Mouse (Mus musculus) spleen, postnatal 36 days (tissue): ENCODE measurements around the gene Anks1b.

Experiments
- DNase-seq, 2 experiments: peaks; one replicate each; pipeline ENCODE4 v3.0.0; 2022; ENCODE audit warnings: low spot score in 2 of 2, mixed read lengths in 1 of 2

Anks1b gene

DNA sequence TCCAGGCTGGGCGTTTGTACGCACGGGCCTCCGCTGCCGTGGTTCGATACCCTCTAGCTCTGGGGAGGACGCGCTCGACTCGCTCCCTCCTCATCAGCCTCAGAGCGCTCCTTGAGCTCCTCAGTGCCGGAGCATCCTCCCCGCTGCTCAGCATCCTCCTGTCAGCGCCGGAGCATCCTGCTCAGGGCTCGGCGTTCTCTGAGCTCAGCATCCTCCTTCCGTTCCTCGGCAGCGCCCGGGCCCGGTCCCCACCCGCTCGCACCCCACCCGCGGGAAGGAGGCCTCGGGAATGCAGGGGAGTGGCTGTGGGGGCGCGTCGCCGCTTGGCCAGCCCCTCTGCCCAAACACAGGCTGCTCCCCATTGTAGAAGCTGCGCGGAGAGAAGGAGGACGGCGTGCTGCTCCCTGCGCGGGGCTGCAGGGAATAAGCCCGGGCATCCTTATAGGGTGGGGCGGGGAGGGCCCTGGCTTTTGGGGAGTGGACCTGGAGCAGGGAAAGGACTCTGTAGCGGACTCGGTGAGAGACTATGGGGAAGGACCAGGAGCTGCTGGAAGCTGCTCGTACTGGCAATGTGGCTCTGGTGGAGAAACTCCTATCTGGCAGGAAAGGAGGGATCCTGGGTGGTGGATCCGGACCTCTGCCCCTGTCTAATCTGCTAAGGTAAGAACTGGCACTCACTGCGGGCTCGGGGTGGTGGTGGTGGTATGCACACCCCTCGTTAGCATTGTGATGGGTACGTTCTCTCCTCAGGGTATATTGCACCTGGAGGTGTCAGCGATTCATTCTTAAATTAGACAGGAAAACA, at the start of gene Anks1b:
Anks1b (plus strand) TSS at position 364 of the 805 bp plus-strand sequence.
- DNase-seq: no peak

DNA sequence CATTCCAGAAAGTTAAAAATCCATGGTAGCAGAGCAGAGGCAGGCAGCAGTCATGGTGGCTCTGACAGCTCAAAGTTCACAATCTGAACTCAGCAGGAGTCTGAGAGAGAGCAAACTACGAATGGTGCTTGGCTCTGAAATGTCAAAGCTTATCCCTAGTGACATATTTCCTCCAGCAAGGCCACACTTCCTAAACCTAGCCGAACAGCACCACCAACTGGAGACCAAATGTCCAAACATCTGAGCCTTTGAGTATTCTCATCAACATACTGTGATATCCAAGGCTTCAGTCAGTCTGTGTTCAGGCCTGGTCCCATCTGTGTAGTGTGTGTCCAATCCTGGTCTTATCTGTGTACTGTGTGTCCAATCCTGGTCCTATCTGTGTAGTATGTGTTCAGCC, 49.4 kb upstream of the Anks1b start:
- DNase-seq: no peak

DNA sequence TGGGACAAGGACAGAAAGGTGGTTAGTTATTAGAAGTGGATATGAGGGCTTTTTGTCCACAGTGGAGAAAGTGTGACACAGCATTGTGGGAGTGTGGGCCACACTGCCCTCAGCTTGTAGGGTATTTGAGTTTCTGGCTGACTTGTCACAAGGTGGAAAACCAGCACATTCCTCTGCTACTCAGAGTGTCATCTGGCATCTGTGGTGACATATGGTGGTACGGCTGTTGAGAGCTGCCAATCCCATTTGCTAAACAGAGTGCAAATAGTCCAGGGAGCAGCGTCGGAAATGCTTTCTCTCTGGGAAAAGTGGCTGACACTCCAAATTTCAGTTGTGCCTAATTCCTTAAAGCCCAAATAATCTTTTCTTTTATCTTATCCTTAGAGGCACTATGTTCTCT, 46.4 kb upstream of the Anks1b start:
- DNase-seq: no peak

DNA sequence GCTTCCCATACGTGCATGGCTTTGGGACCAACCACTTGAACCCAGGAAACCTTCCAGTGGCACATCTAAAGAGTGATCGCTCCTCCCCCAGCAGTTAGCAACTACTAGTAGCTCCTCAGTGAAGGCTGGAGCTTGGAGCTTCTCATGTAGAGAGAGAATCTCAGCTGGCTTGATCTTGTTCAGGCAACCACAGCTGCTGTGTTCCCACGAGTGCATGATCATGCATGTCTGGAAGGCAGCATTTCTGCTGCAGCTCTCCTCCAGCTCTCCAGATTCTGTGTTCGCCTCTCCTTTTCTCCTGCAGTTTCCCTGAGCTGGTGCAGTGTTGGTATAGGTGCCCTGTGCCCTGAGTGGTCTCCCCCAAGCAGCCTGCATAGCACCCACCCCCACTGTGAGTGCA, 41.0 kb upstream of the Anks1b start:
- DNase-seq: no peak

DNA sequence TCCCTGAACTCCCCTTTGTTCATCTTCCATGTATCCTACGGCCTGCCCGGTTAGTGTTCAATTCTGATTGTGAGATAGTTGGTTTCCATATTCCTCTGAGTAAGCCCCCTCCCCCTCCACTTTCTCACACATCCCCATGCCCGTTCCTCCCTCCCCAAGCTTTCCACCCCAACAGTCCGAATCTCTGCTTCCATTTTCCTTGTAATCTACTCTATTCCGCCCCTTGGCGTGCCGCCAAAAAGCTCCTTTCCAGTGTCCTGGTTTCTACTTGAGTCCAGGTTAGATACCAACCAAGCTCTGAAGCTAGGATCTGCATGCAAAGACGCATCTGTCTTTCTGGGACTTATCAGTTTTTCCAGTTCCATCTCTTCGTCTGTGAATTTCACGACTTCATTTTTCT, 40.1 kb upstream of the Anks1b start:
- DNase-seq: no peak

DNA sequence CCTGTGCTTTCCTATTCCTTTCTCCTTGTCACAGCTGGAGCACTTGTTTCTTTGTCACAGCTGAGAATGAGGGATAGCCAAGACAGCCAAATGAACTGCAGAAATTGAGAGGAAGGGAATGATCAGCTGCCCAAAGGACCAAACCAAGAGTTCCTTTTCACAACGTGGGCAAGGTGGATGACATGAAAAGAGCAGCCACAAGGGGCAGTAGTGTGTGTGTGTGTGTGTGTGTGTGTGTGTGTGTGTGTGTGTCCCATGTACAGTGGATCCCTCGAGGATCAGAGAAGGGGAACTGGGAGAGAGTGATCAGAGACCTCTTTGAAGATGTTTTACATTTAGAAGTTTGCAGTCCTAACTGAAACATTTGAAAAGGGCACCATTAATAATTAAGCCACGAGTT, 35.8 kb upstream of the Anks1b start:
- no peak for DNase-seq

DNA sequence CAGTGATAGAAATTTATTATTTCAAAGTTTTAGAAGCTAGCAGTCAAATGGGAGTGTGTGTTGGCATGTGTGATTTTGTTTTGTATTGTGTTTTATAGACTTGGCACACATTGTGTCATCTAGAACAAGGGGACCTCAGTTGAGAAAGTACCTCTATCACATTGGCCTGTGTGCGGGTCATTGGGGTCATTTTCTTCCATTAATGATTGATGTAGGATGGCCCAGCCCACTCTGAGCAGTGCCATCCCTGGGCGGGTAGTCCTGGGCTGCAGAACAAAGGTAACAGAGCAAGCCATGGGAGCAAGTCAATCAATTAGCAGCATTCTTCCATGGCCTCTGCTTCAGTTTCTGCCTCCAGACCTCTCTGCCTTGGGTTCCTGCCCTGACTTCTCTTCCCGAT, 34.5 kb upstream of the Anks1b start:
- DNase-seq: no peak

DNA sequence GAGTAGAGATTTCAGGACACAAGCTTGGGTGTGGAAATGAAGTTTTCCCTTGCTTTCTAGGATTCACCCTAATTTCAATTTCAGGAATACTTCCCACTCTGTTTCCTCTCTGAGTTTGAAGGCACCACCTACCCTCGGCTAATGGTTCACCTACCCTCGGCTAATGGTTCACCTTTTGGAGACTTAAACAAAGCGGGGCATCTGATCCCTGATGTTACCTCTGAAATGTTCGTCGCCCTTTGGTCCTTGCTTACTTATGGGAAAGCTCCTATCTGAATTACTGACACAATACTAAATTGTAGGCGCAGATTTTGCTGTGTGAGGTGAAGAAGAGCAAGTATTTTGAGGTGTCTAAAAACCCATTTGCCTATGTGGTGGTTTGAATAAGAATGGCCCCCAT, 22.4 kb upstream of the Anks1b start:
- no peak for DNase-seq

DNA sequence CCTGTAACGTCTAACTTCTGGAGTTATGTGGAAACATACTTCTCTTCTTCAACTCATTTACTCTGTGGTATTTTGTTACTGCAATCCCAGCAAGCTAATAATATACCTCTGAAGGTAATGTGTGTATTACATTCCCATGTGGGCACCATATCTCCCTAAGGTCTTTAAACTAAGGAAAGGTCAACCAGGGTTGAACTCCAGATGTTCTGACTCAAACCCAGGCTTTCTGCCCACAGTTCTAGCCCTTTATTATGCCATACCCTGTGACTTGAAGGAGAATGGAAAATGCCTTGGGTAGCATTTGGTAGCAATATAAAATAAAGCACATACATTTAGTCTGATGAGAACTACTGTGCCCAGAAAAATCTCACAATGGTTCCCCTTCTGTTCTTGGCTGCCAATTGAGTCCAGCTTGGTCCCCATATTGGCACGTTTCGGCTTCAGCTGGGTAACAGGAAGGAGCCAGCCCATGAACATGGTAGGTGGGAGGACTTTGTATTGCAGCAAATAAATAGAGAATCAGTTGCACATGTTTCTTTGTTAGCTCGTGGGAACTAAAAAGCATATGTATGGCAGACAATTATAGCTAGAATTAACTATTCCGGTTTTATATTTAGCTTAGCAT, 17.9 kb upstream of the Anks1b start:
- no peak for DNase-seq

DNA sequence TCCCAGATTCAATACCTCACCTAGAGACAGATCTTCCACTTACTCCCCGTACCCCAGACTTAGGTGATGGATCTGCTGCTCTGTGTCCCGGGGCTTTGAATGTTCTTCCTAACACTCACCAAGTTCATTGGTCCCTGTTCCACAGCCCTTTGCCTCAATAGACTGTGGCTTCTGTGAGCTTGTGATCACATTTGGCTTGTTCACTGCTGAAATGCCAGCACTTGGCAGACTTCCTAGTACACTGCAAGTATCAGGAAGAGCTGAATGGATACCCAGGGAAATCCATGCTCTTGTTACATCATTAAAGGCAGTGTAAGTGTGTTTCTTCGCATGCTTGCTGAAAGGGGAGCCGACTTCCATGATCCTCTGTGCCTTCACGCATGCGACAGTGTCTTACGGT, 17.0 kb upstream of the Anks1b start:
- DNase-seq: no peak

DNA sequence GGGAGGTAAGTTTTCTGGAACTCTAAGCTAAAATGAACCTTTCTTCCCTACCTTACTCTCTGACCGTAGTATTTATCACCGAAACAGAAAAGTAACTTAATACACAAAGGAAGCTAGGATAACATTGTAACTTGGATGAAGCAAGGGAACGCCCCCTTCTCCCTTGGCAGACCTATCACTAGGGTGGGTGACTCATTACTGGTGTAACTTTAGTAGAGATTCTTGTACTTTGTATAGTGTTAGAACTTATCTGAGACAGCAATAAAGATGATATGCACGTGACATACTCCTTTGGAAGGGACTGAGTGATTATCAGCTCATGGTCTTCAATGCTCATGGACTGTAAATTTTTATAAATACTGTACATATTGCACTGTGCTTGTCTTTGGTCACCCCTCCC, 5.1 kb upstream of the Anks1b start:
- DNase-seq: no peak

DNA sequence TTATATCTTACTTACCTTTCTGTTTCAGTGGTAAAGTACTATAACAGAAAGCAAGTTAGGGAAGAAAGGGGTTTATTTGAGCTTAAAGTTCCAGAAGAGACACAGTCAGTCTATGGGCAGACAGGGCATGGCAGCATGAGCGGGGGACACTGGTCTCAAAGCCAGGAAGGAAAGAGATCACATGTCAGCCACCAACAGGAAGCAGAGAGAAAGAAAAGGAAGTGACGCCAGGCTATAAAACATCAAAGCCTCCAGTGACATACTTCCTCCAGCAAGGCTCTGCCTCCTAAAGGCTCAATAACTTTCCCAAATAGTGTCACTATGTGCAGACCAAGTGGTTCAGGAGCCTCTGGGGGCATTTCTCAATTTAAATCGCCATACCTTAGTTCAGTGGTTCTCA, 4.5 kb upstream of the Anks1b start:
- no peak for DNase-seq

DNA sequence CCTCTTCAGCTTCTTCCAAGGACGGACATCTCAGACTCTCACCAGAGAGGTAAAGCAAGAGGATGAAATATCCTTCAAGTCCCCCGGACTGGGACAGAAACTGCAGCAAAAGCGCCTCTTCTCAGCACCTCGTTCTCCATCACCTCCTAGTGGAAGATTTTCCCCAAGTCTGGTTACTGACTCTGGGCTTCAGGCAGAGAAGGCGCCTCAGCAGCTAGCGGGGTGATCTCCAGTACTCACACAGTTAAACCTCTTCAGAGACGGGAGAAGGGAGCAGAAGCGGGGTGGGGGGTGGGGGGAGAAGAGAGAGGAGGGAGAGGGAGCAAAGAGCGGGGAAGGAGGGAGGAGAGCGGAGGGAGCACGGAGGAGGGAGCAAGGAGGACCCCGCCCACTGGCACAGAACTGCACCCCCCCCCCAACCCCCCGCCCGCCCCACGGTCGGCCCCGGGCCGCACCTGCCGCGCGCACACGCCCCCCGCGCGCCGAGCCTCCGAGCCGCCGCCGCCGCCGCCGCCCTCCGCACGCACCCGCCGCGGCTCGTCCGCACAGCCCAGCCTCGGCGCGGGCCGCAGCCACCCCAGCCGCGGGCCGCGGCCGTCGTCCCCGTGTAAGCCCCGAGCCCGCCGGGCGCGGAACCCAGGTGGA, 686 bp upstream of the Anks1b start:
- no peak for DNase-seq

DNA sequence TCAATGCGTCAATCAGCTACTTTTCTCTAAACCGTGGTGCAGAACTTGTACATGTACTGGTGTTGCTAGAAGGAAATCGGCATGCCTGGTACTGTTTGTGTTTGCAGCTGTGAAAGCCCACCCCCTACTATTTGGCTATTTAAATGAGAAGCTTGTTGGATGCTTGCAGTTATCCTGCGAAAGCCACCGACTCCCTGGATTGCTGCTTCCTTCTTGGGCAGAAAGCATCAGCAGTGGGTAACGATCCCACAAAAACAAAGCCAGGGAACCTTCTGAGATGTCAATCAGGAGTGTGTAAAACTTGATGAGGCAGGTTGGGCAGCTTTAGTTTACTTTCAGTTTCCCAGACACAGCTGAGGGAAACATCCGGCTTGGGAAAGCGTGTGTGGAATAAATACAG, 727 bp downstream of the Anks1b start:
- no peak for DNase-seq

DNA sequence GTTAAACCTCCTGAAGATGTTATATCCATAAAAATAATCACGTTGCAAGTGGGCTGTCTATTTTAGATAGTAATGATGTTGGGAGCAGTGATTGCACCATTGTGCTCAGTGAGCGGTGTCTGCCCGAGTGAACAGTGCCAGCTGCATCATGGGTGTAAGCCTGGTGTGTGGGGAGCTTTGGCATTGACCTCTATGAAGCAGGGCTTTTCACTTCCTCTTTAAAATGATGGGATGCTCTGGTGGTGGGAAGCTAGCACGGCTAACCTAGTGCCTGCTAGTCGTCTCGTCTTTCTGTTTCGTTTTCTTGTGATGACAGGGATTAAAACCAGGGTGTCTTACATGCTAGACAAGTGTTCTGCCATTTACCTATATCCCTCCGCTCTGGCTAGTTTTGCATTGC, 10.3 kb downstream of the Anks1b start:
- DNase-seq: no peak

DNA sequence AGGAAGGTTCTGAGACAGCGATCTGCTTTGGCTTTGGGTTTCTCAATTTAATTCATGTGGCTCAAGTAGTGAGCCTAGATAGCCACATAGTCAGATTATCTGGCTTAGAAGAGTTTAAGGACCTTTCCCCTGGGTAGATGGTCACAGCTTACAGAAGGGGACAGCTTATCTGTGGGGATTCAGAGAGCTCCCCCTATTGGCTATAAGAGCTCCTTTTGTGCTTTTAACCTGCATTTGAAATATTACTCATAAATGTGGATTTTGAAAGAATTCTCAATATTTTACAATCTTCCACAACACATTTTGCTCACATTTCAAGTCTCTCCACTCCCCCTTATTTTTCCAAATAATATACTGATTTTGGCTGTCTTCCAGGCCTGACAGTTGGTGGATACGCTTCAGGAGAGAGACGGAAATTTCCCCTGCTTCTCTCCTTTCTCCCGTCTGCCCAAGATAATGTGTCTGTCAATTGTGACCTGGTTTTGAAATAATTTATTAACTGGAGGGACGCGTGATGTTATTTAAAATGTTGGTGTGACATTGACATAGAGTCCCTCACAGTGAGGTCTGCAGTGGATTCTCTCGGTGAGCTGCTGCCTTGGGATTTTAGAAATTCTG, 29.5 kb downstream of the Anks1b start:
- no peak for DNase-seq

DNA sequence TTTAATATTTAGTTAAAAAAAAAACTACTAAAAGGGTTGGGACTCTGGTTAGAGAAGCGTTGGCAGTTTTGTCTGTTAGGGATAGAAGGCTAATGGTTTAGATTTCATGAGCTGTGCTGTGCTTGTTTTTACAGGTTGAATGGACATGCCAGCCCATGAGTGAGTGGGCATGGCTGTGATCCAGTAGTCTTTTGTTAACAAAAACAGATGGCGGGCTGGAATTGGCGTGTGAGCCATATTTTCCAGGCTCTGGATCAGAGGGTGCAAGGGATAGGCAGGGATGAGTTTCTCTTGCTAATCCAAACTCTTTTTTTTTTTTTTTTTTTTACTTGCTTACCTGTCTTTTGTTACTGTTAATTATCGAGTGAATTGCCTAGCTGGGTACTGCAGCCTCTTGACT, 38.6 kb downstream of the Anks1b start:
- DNase-seq: no peak

DNA sequence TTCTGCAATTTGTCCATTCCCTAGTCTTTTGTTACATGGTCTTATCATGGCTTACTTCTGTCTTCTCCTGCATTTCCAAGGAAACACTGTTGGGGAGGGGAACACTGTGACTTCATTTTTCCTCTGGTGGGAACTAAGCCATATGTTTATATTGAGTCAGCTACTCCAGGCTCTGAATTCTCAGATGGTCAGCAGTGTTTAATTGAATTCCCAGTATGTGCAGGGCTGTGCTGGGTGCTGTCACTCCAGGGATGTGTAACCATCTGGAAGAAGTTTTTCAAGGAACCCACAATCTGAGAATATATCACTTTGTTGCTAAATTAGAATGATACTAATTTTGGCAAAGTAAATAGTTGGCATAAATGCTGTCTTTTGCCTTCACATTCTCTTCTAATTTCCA, 39.9 kb downstream of the Anks1b start:
- no peak for DNase-seq

DNA sequence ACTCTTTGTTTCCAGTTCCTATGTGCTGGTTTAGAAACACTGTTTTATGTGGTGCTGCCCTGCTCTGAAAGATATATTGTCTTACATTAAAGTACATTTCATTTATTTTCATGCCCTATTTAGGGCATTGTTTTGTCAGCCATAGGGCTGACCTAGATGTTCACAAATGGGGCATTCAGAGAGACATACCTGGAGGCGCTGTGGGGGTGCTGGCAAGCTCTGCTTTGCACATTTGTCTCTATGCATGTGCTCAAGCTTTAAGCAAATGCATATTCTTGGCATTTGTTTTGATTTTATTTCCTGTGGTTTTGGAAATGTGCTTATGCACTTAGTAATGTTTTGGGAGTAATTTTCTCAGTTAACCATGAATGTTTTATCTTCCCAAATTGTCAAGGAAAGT, 43.8 kb downstream of the Anks1b start:
- DNase-seq: no peak

DNA sequence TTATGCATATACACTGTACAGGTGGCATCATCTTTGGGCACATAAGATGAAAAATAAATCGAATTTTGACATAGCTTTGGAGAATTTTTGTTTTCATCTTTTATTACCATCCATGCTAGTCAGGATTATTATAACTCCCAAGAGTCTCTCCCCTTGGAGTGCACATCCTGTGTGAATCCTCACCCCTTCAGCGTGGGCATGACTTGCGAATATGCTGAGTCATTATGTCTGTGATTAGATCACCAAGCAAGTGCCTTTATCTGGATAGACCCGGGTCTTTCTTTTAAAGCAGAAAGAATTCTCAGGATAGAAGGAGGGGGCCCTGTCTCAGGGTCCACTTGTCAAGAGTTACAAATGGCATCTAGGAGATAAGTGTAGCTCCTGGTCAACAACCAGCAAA, 48.7 kb downstream of the Anks1b start:
- DNase-seq: no peak

DNA sequence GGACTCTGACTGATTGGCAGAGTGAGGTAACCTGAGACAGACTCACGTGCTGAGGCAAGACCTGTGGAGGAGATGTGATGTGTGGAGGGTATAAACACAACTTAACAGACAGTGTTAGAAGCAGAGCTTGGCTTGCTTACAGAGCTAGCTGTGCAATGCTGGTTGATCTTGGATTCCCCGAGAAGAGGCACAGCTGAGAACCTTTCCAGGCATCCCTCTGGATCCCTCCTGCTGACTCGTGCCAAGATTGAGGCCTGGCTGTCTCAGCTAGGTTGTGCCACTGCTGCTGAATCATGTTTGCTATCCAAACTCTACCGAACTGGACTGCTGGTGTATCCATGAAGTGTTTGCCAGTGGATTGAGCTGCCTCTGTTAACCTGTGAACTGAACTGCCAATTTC, 68.9 kb downstream of the Anks1b start:
- DNase-seq: no peak

DNA sequence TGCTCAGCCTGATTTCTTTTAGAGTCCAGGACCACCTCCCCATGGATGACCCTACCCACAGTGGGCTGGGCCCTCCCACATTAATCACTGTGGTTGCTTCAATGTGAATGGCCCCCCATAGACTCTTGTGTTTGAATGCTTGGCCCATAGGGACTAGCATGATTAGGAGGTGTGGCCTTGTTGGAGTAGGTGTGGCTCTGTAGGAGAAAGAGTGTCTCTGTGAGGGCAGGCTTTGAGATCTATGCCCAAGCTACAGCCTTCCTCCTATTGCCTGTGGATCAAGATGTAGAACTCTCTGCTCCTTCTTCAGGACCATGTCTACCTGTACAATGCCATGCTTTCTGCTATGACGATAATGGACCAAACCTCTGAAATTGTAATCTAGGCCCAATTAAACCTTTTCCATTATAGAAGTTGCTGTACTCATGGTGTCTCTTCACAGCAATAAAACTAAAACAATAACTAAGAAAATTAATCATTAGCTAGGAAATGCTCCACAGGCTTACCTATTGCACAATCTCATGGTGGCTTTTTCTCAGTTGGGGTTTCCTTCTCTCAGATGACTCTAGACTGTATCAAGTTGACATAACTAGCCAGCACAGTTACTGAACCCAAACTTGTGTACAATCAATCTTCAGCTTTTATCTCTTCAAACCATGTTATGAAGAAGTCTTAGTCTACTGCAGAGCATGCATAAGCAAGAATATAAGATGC, 73.5 kb downstream of the Anks1b start:
- DNase-seq: no peak
